Mouse (Mus musculus): ENCODE data around the gene Tob2. TPM values are rescaled to one million over a fixed set of nuclear protein-coding genes. Genes with fewer than 3 reads are reported as not detected.

The Tob2 gene
- polyA plus RNA-seq, 1 experiment from 2014 or later = 20.9 TPM

- no peak overlapping the region for H3K4me2 ChIP-seq (replicated peaks)
- no peak for ATAC-seq (ENCODE audit: low FRiP score, low read depth)
- no peaks in the 10 kb centered on the region for H3K9me3 ChIP-seq
- no peak overlapping the region for H3K4me3 ChIP-seq
- H3K4me1 ChIP-seq = peaks cover 3% of the 10 kb centered on the region; the same call in 1 of the 2 replicates
- 73% methylated on average over 3 of the region's 3 CpGs for WGBS
- H3K27me3 ChIP-seq = no peaks in the 10 kb centered on the region
- peaks cover 21% of the 10 kb centered on the region for H3K36me3 ChIP-seq
- H3K27ac ChIP-seq (replicated peaks) = no peak overlapping the region
- H3K9ac ChIP-seq (replicated peaks) = no peak overlapping the region
Observed at GRCm38 (mm10) chr15:81885418-81885934, 26.9 kb upstream of the Tob2 start.

DNA sequence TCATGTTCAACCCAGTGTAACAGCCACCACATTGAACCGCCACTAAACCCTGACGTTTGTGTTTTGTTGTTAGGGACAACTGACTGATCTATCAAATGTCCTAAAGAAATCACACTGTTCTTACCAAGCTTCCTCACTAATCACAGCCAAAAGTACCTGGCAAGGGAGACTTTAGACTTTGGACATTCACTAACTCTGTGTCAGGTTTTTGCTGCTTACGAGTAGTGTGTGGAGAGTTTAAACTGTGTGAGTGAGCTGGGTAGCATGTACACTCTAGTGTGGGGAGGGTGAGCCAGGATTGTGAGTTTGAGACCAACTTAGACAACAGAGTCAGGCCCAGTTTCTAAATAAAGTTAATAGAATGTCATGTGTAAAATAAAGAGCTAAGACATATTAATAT, 23.8 kb upstream of the Tob2 start:
- H3K36me3 ChIP-seq = peaks cover 5% of the 10 kb centered on the region; the same call in 1 of the 2 replicates
- no peak overlapping the region for H3K4me3 ChIP-seq
- no peaks in the 10 kb centered on the region for H3K27me3 ChIP-seq
- H3K9me3 ChIP-seq = no peaks in the 10 kb centered on the region
- H3K9ac ChIP-seq (replicated peaks) = no peak overlapping the region
- peaks cover 20% of the 10 kb centered on the region for H3K4me1 ChIP-seq
- no peak overlapping the region for H3K4me2 ChIP-seq (replicated peaks)
- 97% methylated on average over 3 of the region's 3 CpGs for WGBS
- ATAC-seq (ENCODE audit: low FRiP score, low read depth) = no peak
- H3K27ac ChIP-seq (replicated peaks) = no peak overlapping the region

DNA sequence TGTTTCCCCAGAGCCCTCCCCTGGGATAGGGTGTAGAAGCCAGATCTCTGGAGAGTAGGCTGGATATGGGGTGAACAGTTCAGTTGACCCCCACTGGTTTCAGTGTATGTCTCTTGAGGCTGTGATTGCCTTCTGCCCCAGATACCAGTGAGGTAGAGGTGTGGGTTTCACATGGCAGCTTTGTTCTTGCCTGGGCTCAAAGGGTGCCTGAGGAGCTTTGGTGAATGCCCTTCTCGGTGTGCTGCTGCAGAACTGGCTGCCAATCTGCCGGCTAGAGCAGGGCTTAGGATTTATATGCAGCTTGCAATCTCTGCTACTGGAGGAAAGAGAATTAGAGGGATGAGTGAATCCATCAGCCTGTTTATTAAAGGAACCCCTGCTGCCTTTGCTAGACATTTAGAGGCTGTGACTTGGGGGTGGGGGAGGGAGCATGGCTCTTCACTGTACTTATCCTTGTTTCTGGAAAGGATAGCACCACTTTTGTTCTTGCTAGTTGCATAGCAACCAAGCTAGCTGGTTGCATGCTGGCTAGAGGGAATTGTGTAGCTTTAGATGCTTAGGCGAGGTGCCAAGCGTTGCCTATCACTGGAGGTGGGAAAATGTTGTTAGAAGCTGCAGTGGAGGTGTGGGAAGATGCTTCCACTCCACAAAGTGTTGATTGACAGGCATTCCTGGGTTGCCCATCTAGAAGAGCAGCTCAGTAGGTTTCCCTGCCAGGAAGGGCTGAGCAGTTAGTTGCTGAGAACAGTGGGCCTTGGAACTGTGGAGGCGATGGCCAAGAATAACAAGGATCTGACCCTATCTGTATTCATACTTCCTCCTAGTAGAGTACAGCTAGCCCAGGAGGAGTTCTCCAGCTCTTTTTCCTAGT, 21.2 kb upstream of the Tob2 start:
- Histone ChIP-seq H3K4me2 (replicated peaks) (no peak overlapping the region; the same call in 1 of the 2 replicates), H3K9me3 (no peaks in the 10 kb centered on the region), H3K27ac (replicated peaks) (peak overlapping the region; percentile 82), H3K9ac (replicated peaks) (no peak overlapping the region), H3K27me3 (no peaks in the 10 kb centered on the region), H3K4me3 (0 out of 2 replicates have a peak overlapping the region, but pooled peaks have one; percentile 5), H3K4me1 (peaks cover 20% of the 10 kb centered on the region), H3K36me3 (peaks cover 5% of the 10 kb centered on the region; the same call in 1 of the 2 replicates)
- no peak for ATAC-seq (ENCODE audit: low FRiP score, low read depth)
- WGBS = 54% methylated on average over 5 of the region's 5 CpGs

- 1% methylated on average over 53 of the region's 53 CpGs for WGBS
- Histone ChIP-seq H3K27me3 (no peaks in the 10 kb centered on the region), H3K4me2 (replicated peaks) (peak within 1 kb of the TSS; percentile 91), H3K9ac (replicated peaks) (peak within 1 kb of the TSS; percentile 84), H3K4me3 (peak within 1 kb of the TSS; percentile 95), H3K36me3 (peaks cover 30% of the 10 kb centered on the region), H3K27ac (replicated peaks) (peak within 1 kb of the TSS; percentile 96), H3K4me1 (peaks cover 18% of the 10 kb centered on the region), H3K9me3 (no peaks in the 10 kb centered on the region)
- ATAC-seq (ENCODE audit: low FRiP score, low read depth) = peak; percentile 81
Observed at GRCm38 (mm10) chr15:81872262-81873136, 13.9 kb upstream of the Tob2 start, which contains the start of gene Aco2. Aco2 (plus strand) TSS chr15:81872309.

DNA sequence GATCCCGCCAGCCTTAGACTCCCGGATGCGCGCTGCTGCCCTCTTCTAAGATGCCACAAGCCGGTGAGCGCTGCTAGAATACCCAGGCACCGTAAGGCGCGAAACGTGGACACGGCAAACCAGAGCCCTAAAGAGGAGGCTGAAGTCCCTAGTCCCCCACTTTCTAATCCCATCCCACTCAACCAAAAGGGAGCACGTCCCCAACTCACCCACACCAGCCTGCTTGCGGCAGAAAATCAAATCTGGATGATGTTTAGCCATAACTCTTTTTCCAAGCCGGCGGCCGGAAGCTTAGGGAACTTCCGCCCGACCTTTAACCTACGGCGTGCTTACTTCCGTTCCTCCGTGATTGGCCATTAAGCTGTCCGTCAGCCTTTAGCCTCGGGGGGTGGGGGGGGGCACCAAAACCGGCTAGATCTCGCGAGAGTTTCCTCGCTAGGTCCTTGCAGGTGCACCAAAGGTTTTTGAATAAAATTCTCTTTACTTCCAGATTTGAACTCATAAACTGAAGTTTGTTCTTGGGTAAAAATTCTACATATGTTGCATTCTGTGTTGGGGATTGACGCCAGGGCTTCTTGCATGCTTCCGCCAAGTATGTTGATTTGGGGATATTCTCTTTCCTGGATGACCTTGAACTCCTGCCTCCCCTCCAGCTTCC, 13.1 kb upstream of the Tob2 start, which contains the start of gene Phf5a:
Gene Phf5a, minus strand, starts transcription at position 308 of the 658 bp plus-strand sequence.
- peak; percentile 90 for ATAC-seq (ENCODE audit: low FRiP score, low read depth)
- Histone ChIP-seq H3K36me3 (peaks cover 38% of the 10 kb centered on the region), H3K27ac (replicated peaks) (peak within 1 kb of the TSS; percentile 96), H3K4me1 (peaks cover 18% of the 10 kb centered on the region), H3K4me3 (peak within 1 kb of the TSS; percentile 95), H3K9ac (replicated peaks) (peak within 1 kb of the TSS; percentile 84), H3K27me3 (no peaks in the 10 kb centered on the region), H3K4me2 (replicated peaks) (peak within 1 kb of the TSS; percentile 91), H3K9me3 (no peaks in the 10 kb centered on the region)
- WGBS = under 1% methylated on average over 30 of the region's 30 CpGs

DNA sequence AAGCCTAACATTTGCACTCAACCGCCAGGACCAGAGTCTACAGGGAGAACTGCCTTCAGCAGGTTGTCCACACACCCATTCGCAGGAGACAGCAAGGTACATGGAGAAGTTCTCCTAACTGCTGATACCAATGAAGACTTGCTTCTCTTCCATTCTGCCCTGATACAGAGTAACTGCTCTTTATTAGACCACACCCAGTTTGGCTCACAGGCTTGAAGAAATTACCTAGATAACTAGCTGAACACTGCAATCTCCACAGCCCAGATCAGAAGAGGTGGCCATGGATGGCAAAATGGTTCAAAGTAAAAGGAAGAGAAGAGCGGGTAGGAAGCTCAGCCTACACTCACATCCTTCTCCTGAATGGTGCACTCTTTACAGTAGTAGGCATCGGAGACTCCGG, 11.4 kb upstream of the Tob2 start:
- Histone ChIP-seq H3K36me3 (peaks cover 55% of the 10 kb centered on the region), H3K9ac (replicated peaks) (no peak overlapping the region)

GRCm38 (mm10) chr15:81864238-81864637, 5.6 kb upstream of the Tob2 start:
- Histone ChIP-seq H3K4me2 (replicated peaks) (no peak overlapping the region), H3K36me3 (peaks cover 55% of the 10 kb centered on the region), H3K4me1 (peaks cover under 1% of the 10 kb centered on the region; the same call in 1 of the 2 replicates), H3K27me3 (no peaks in the 10 kb centered on the region), H3K9ac (replicated peaks) (no peak overlapping the region), H3K4me3 (no peak overlapping the region), H3K27ac (replicated peaks) (no peak overlapping the region), H3K9me3 (no peaks in the 10 kb centered on the region)
- 98% methylated on average over 7 of the region's 7 CpGs for WGBS
- ATAC-seq (ENCODE audit: low FRiP score, low read depth) = no peak

More for the DNA sequence above, 11.4 kb upstream of the Tob2 start:
- Histone ChIP-seq H3K4me3 (no peak overlapping the region), H3K9me3 (no peaks in the 10 kb centered on the region), H3K4me2 (replicated peaks) (no peak overlapping the region), H3K27ac (replicated peaks) (no peak overlapping the region), H3K27me3 (no peaks in the 10 kb centered on the region), H3K4me1 (peaks cover 18% of the 10 kb centered on the region)
- WGBS = 97% methylated on average over 5 of the region's 5 CpGs
- no peak for ATAC-seq (ENCODE audit: low FRiP score, low read depth)

DNA sequence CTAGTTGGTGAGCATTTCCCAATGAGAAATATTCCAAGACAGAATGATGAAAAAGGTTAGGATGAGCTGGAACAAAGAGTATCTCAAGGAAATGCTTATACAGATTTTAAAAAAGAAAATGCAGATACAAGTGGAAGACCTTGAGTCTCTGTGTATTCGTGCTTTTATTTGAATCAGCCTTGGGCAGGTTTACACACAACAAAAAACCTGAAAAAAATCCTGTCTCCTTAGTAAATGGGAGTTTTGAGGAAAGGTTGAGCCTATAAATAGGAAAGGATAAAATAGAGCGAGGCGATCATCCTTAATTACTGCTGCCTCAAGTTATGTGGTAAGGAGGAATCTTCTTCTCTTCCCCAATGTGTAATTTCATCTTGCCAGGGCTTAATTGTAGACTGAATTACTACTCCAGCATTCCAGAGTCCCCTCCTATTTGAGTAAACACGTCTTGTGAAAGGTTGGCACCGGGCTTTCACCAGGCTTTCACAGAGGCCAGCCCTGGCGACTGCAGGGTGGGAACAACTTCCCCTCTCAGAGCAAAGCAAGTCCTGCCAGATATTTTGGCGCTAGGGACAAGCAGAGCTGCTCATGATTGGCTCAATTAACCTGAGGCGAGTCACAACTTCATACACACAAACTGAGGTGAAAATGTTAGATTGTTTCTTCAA, 2.0 kb upstream of the Tob2 start:
- H3K4me1 ChIP-seq = peaks cover 21% of the 10 kb centered on the region
- peak overlapping the region; percentile 96 for H3K4me2 ChIP-seq (replicated peaks)
- peaks cover 19% of the 10 kb centered on the region for H3K36me3 ChIP-seq
- H3K27ac ChIP-seq (replicated peaks) = peak overlapping the region; percentile 15; the same call in 1 of the 2 replicates
- no peak overlapping the region for H3K9ac ChIP-seq (replicated peaks)
- no peaks in the 10 kb centered on the region for H3K9me3 ChIP-seq
- no peak overlapping the region for H3K4me3 ChIP-seq
- ATAC-seq (ENCODE audit: low FRiP score, low read depth) = no peak
- 53% methylated on average over 8 of the region's 8 CpGs for WGBS
- H3K27me3 ChIP-seq = no peaks in the 10 kb centered on the region

GRCm38 (mm10) chr15:81859330-81860255, 997 bp upstream of the Tob2 start:
- WGBS = under 1% methylated on average over 39 of the region's 39 CpGs
- peak; percentile 63 for ATAC-seq (ENCODE audit: low FRiP score, low read depth)
- peak overlapping the region; percentile 86 for H3K9ac ChIP-seq (replicated peaks)

GRCm38 (mm10) chr15:81858138-81858516, 469 bp downstream of the Tob2 start:
- H3K4me3 ChIP-seq = peak overlapping the region; percentile 91
- no peaks in the 10 kb centered on the region for H3K9me3 ChIP-seq
- H3K27ac ChIP-seq (replicated peaks) = peak overlapping the region; percentile 85
- WGBS = under 1% methylated on average over 23 of the region's 23 CpGs
- H3K36me3 ChIP-seq = peaks cover 5% of the 10 kb centered on the region; the same call in 1 of the 2 replicates
- no peaks in the 10 kb centered on the region for H3K27me3 ChIP-seq
- H3K4me2 ChIP-seq (replicated peaks) = peak overlapping the region; percentile 96
- H3K4me1 ChIP-seq = peaks cover 26% of the 10 kb centered on the region
- peak; percentile 14; the same call in 1 of the 2 replicates for ATAC-seq (ENCODE audit: low FRiP score, low read depth)
- peak overlapping the region; percentile 86 for H3K9ac ChIP-seq (replicated peaks)

More at GRCm38 (mm10) chr15:81859330-81860255, 997 bp upstream of the Tob2 start:
- peaks cover 10% of the 10 kb centered on the region for H3K36me3 ChIP-seq
- peak overlapping the region; percentile 96 for H3K4me2 ChIP-seq (replicated peaks)
- no peaks in the 10 kb centered on the region for H3K9me3 ChIP-seq
- peak overlapping the region; percentile 85 for H3K27ac ChIP-seq (replicated peaks)
- H3K4me1 ChIP-seq = peaks cover 26% of the 10 kb centered on the region
- H3K27me3 ChIP-seq = no peaks in the 10 kb centered on the region
- H3K4me3 ChIP-seq = peak overlapping the region; percentile 91

Data from midbrain, embryonic 12.5 days (tissue).